Mouse (Mus musculus) forelimb bud, embryonic 11.5 days (tissue): ENCODE measurements around the gene Nr5a1.

Experiments
- DNase-seq: peaks from one replicate; pipeline ENCODE4 v3.0.0-alpha.2; 2012; ENCODE audit warnings: low read depth, low spot score

The Nr5a1 gene

GRCm38 (mm10) chr2:38650340-38650739 lies 64.0 kb downstream of the Nr5a1 start:
- no peak for DNase-seq

- DNase-seq = no peak
These were observed 66.7 kb downstream of the Nr5a1 start for GRCm38 (mm10) chr2:38647661-38648060.

GRCm38 (mm10) chr2:38647201-38647606 lies 67.1 kb downstream of the Nr5a1 start:
- DNase-seq = no peak

GRCm38 (mm10) chr2:38645936-38646335 lies 68.4 kb downstream of the Nr5a1 start:
- DNase-seq = peak; percentile 69

- DNase-seq = peak; percentile 92
These were observed 70.5 kb downstream of the Nr5a1 start, which contains the start of gene Psmb7 for GRCm38 (mm10) chr2:38643625-38644427. Psmb7 (minus strand) TSS chr2:38644087.
